Comparison of ENCODE assay signal across 11 mouse cellular contexts in genomic region chr4:35034504-35035290, GRCm38 (mm10).
DNase-seq lines count a peak whose midpoint lies in the region; ATAC-seq and TF ChIP-seq lines count a peak whose summit lies in the region.
"Had no signal": no experiment of that assay in that cellular context is flagged by ENCODE, and none has a peak within 500 bp of the region (broad histone marks: within the 10 kb centered on the region; RNA-seq: fewer than 3 reads in every experiment).

No protein-coding gene starts in this region.

- no peak for TF ChIP-seq EP300 in stomach, postnatal 0 days (optimal IDR thresholded peaks at IDR 0.05)

- no peaks in the 10 kb centered on the region for H3K27me3 ChIP-seq in heart, embryonic 12.5 days (replicated peaks)
- no peaks in the 10 kb centered on the region for H3K27me3 ChIP-seq in heart, embryonic 10.5 days (ENCODE audit: insufficient read depth, poor library complexity, severe bottlenecking)
- no peaks in the 10 kb centered on the region for H3K27me3 ChIP-seq in neural tube, embryonic 11.5 days (ENCODE audit: control insufficient read depth, insufficient read depth, low read length)
- H3K27me3 ChIP-seq in neural tube, embryonic 15.5 days (replicated peaks) = no peaks in the 10 kb centered on the region
- H3K27me3 ChIP-seq in limb, embryonic 11.5 days (ENCODE audit: control insufficient read depth, insufficient read depth, low read length) = no peaks in the 10 kb centered on the region
- no peaks in the 10 kb centered on the region for H3K27me3 ChIP-seq in stomach, postnatal 0 days (ENCODE audit: control insufficient read depth, insufficient read depth, low read length)

- no peak overlapping the region for H3K4me3 ChIP-seq in heart, embryonic 12.5 days
- no peak overlapping the region for H3K4me3 ChIP-seq in heart, embryonic 10.5 days
- no peak overlapping the region for H3K4me3 ChIP-seq in neural tube, embryonic 11.5 days (ENCODE audit: low read depth, low read length)
- H3K4me3 ChIP-seq in neural tube, embryonic 15.5 days (replicated peaks) = no peak overlapping the region
- H3K4me3 ChIP-seq in limb, embryonic 11.5 days (ENCODE audit: low read depth, low read length) = no peak overlapping the region
- H3K4me3 ChIP-seq in stomach, postnatal 0 days (ENCODE audit: low read depth, low read length) = no peak overlapping the region

- 47% methylated on average over 18 of the region's 18 CpGs for WGBS in heart, embryonic 12.5 days
- 45% methylated on average over 18 of the region's 18 CpGs for WGBS in heart, embryonic 10.5 days
- 51% methylated on average over 18 of the region's 18 CpGs for WGBS in neural tube, embryonic 11.5 days
- WGBS in neural tube, embryonic 15.5 days = 61% methylated on average over 18 of the region's 18 CpGs
- 45% methylated on average over 18 of the region's 18 CpGs for WGBS in limb, embryonic 11.5 days
- 46% methylated on average over 18 of the region's 18 CpGs for WGBS in stomach, postnatal 0 days

- no peaks in the 10 kb centered on the region for H3K36me3 ChIP-seq in heart, embryonic 12.5 days
- peaks cover 2% of the 10 kb centered on the region; the same call in 1 of the 2 replicates for H3K36me3 ChIP-seq in heart, embryonic 10.5 days
- no peaks in the 10 kb centered on the region for H3K36me3 ChIP-seq in neural tube, embryonic 11.5 days (ENCODE audit: control insufficient read depth, insufficient read depth, low read length)
- no peaks in the 10 kb centered on the region for H3K36me3 ChIP-seq in neural tube, embryonic 15.5 days
- no peaks in the 10 kb centered on the region for H3K36me3 ChIP-seq in limb, embryonic 11.5 days (ENCODE audit: control insufficient read depth, insufficient read depth, low read length)
- H3K36me3 ChIP-seq in stomach, postnatal 0 days (ENCODE audit: control insufficient read depth, insufficient read depth, low read length) = no peaks in the 10 kb centered on the region

- no peak for ATAC-seq in heart, embryonic 12.5 days (ENCODE audit: insufficient number of reproducible peaks, low FRiP score)
- no peak for ATAC-seq in neural tube, embryonic 11.5 days (ENCODE audit: insufficient read depth, low FRiP score, low TSS enrichment)
- ATAC-seq in neural tube, embryonic 15.5 days (ENCODE audit: low FRiP score) = no peak
- no peak for ATAC-seq in limb, embryonic 11.5 days (ENCODE audit: insufficient number of reproducible peaks, low FRiP score, low TSS enrichment, low read depth)
- ATAC-seq in stomach, postnatal 0 days (ENCODE audit: low FRiP score, low TSS enrichment) = no peak

- no peak overlapping the region for H3K27ac ChIP-seq in heart, embryonic 12.5 days (ENCODE audit: poor library complexity, severe bottlenecking)
- H3K27ac ChIP-seq in heart, embryonic 10.5 days = no peak overlapping the region
- H3K27ac ChIP-seq in neural tube, embryonic 11.5 days (ENCODE audit: low read depth, low read length) = no peak overlapping the region
- H3K27ac ChIP-seq in neural tube, embryonic 15.5 days (replicated peaks) = no peak overlapping the region
- no peak overlapping the region for H3K27ac ChIP-seq in limb, embryonic 11.5 days (replicated peaks; ENCODE audit: low read depth, low read length)
- H3K27ac ChIP-seq in stomach, postnatal 0 days (replicated peaks) = no peak overlapping the region

- peaks cover 12% of the 10 kb centered on the region for H3K4me1 ChIP-seq in heart, embryonic 12.5 days (replicated peaks)
- peaks cover 26% of the 10 kb centered on the region for H3K4me1 ChIP-seq in heart, embryonic 10.5 days
- H3K4me1 ChIP-seq in neural tube, embryonic 11.5 days (ENCODE audit: control insufficient read depth, insufficient read depth, low read length) = no peaks in the 10 kb centered on the region
- no peaks in the 10 kb centered on the region for H3K4me1 ChIP-seq in neural tube, embryonic 15.5 days
- H3K4me1 ChIP-seq in limb, embryonic 11.5 days (ENCODE audit: control insufficient read depth, insufficient read depth, low read length) = no peaks in the 10 kb centered on the region
- no peaks in the 10 kb centered on the region for H3K4me1 ChIP-seq in stomach, postnatal 0 days (replicated peaks; ENCODE audit: control insufficient read depth, insufficient read depth)

- peak overlapping the region; percentile 51 for H3K4me2 ChIP-seq in heart, embryonic 12.5 days
- H3K4me2 ChIP-seq in neural tube, embryonic 11.5 days (ENCODE audit: low read depth) = peak overlapping the region; percentile 8; the same call in 1 of the 2 replicates
- H3K4me2 ChIP-seq in neural tube, embryonic 15.5 days = no peak overlapping the region
- H3K4me2 ChIP-seq in limb, embryonic 11.5 days (ENCODE audit: low read depth, severe bottlenecking) = no peak overlapping the region
- peak overlapping the region; percentile 26; the same call in 1 of the 2 replicates for H3K4me2 ChIP-seq in stomach, postnatal 0 days (replicated peaks; ENCODE audit: low read depth)

- H3K9me3 ChIP-seq in heart, embryonic 12.5 days (replicated peaks) = no peaks in the 10 kb centered on the region
- no peaks in the 10 kb centered on the region for H3K9me3 ChIP-seq in heart, embryonic 10.5 days
- no peaks in the 10 kb centered on the region for H3K9me3 ChIP-seq in neural tube, embryonic 11.5 days (ENCODE audit: control insufficient read depth, low read length)
- H3K9me3 ChIP-seq in neural tube, embryonic 15.5 days (replicated peaks) = no peaks in the 10 kb centered on the region
- no peaks in the 10 kb centered on the region for H3K9me3 ChIP-seq in limb, embryonic 11.5 days (ENCODE audit: control insufficient read depth, low read length)
- no peaks in the 10 kb centered on the region for H3K9me3 ChIP-seq in stomach, postnatal 0 days (ENCODE audit: control insufficient read depth, low read length)

- H3K9ac ChIP-seq in heart, embryonic 12.5 days = no peak overlapping the region
- H3K9ac ChIP-seq in neural tube, embryonic 11.5 days (ENCODE audit: low read length) = no peak overlapping the region
- H3K9ac ChIP-seq in neural tube, embryonic 15.5 days (replicated peaks) = no peak overlapping the region
- H3K9ac ChIP-seq in limb, embryonic 11.5 days (ENCODE audit: low read length) = no peak overlapping the region
- H3K9ac ChIP-seq in stomach, postnatal 0 days (ENCODE audit: low read length) = no peak overlapping the region

- DNase-seq in heart, embryonic 10.5 days (ENCODE audit: low spot score) = no peak
- no peak for DNase-seq in neural tube, embryonic 11.5 days (ENCODE audit: low spot score)
- DNase-seq in limb, embryonic 11.5 days (ENCODE audit: low spot score) = peak; percentile 34
- DNase-seq in stomach, postnatal 0 days (ENCODE audit: low spot score) = no peak
- no peak for DNase-seq in left cerebral cortex, adult 9 months (ENCODE audit: low spot score in 2 of 2)
- no peak for DNase-seq in layer of hippocampus, adult 18-20 months (ENCODE audit: low spot score in 2 of 2)
- DNase-seq: cerebellum, adult 18-20 months; gastrocnemius, postnatal 36 days; lung, postnatal 36 days had no signal

- TF ChIP-seq CTCF in stomach, postnatal 0 days (IDR thresholded peaks at IDR 0.05; ENCODE audit: low read depth) = no peak

Comparison
In these comparisons a context has a peak if more than half of its experiments do, and no peak if none do; other contexts are left out.
1. H3K4me2 ChIP-seq: peak in heart, embryonic 12.5 days (single experiment), neural tube, embryonic 11.5 days (single experiment) and stomach, postnatal 0 days (single experiment); none in neural tube, embryonic 15.5 days (single experiment) and limb, embryonic 11.5 days (single experiment).